In genomic region chr11:58031176-58031575, GRCm38 (mm10) we compare ENCODE assay signal across 18 mouse cellular contexts. TPM values are rescaled to one million over a fixed set of nuclear protein-coding genes. Genes with fewer than 3 reads are reported as not detected.
DNase-seq lines count a peak whose midpoint lies in the region; ATAC-seq and TF ChIP-seq lines count a peak whose summit lies in the region.
"Had no signal": no experiment of that assay in that cellular context is flagged by ENCODE, and none has a peak within 500 bp of the region (broad histone marks: within the 10 kb centered on the region; RNA-seq: fewer than 3 reads in every experiment).

No protein-coding gene starts in this region.

- WGBS in stomach, postnatal 0 days = 61% methylated on average over 6 of the region's 6 CpGs

- TF ChIP-seq EP300 in stomach, postnatal 0 days (optimal IDR thresholded peaks at IDR 0.05) = no peak

- ATAC-seq in CD4-positive, CD25-positive, alpha-beta regulatory T cell, adult 4 months = peak; percentile 63
- ATAC-seq in inflammation-experienced regulatory T-cells, adult 6 months = peak; percentile 60
- ATAC-seq in stomach, postnatal 0 days (ENCODE audit: low FRiP score, low TSS enrichment) = no peak
- ATAC-seq: Patski had no signal

- intact Hi-C loops in gastrocnemius, adult 2 months (cut with DNase I) = no loop called here

- no peaks in the 10 kb centered on the region for H3K36me3 ChIP-seq in stomach, postnatal 0 days (ENCODE audit: control insufficient read depth, insufficient read depth, low read length)
- H3K36me3 ChIP-seq: embryonic facial prominence, embryonic 15.5 days; limb, embryonic 12.5 days; neural tube, embryonic 13.5 days had no signal

- H3K4me3 ChIP-seq in gastrocnemius, adult 2 months = no peak overlapping the region
- no peak overlapping the region for H3K4me3 ChIP-seq in stomach, postnatal 0 days (ENCODE audit: low read depth, low read length)
- H3K4me3 ChIP-seq: embryonic facial prominence, embryonic 15.5 days; forebrain, embryonic 10.5 days; kidney, embryonic 15.5 days; limb, embryonic 12.5 days; neural tube, embryonic 13.5 days had no signal

- TF ChIP-seq CTCF in gastrocnemius, adult 2 months (IDR thresholded peaks at IDR 0.05) = no peak
- TF ChIP-seq CTCF in stomach, postnatal 0 days (IDR thresholded peaks at IDR 0.05; ENCODE audit: low read depth) = no peak

- no peak overlapping the region for H3K9ac ChIP-seq in stomach, postnatal 0 days (ENCODE audit: low read length)
- H3K9ac ChIP-seq: embryonic facial prominence, embryonic 15.5 days; kidney, embryonic 15.5 days; limb, embryonic 12.5 days; lung, embryonic 14.5 days; neural tube, embryonic 13.5 days had no signal

- 0 out of 2 replicates have a peak overlapping the region, but pooled peaks have one; percentile 11 for H3K4me2 ChIP-seq in stomach, postnatal 0 days (replicated peaks; ENCODE audit: low read depth)
- H3K4me2 ChIP-seq: embryonic facial prominence, embryonic 15.5 days; kidney, embryonic 15.5 days; limb, embryonic 12.5 days; lung, embryonic 14.5 days; neural tube, embryonic 13.5 days had no signal

- DNase-seq in gastrocnemius, adult 2 months = no peak
- DNase-seq in gastrocnemius, postnatal 10 days = no peak
- DNase-seq in stomach, postnatal 0 days (ENCODE audit: low spot score) = no peak
- DNase-seq in ovary, postnatal 36 days (ENCODE audit: low spot score) = no peak
- no peak for DNase-seq in left cerebral cortex, adult 18-20 months (ENCODE audit: low spot score in 2 of 2)
- no peak for DNase-seq in adipocyte (ENCODE audit: low spot score)
- DNase-seq: adrenal gland, postnatal 36 days; cerebellum, adult 2 months; embryo, embryonic 11 days; lung, embryonic 14.5 days had no signal

- peak overlapping the region; percentile 85 for H3K27ac ChIP-seq in gastrocnemius, adult 2 months
- no peak overlapping the region for H3K27ac ChIP-seq in stomach, postnatal 0 days (replicated peaks)
- H3K27ac ChIP-seq: embryonic facial prominence, embryonic 15.5 days; forebrain, embryonic 10.5 days; kidney, embryonic 15.5 days; limb, embryonic 12.5 days; neural tube, embryonic 13.5 days had no signal

- H3K9me3 ChIP-seq in stomach, postnatal 0 days (ENCODE audit: control insufficient read depth, low read length) = no peaks in the 10 kb centered on the region
- H3K9me3 ChIP-seq: embryonic facial prominence, embryonic 15.5 days; forebrain, embryonic 10.5 days; kidney, embryonic 15.5 days; limb, embryonic 12.5 days; neural tube, embryonic 13.5 days had no signal

- H3K4me1 ChIP-seq in stomach, postnatal 0 days (replicated peaks; ENCODE audit: control insufficient read depth, insufficient read depth) = peaks cover 8% of the 10 kb centered on the region; the same call in 1 of the 2 replicates

- no peaks in the 10 kb centered on the region for H3K27me3 ChIP-seq in stomach, postnatal 0 days (ENCODE audit: control insufficient read depth, insufficient read depth, low read length)
- H3K27me3 ChIP-seq: embryonic facial prominence, embryonic 15.5 days; kidney, embryonic 15.5 days; limb, embryonic 12.5 days; neural tube, embryonic 13.5 days; Patski had no signal

RNA-seq across cellular contexts. Expression of gene Larp1, which starts 22.3 kb away (rescaled TPM):
- 10 to 100 TPM; 90.4 to 98.4 TPM for total RNA-seq in gastrocnemius, adult 2 months (2021)
- total RNA-seq in gastrocnemius, postnatal 10 days (2021) = 10 to 100 TPM; 78.2 to 88.3 TPM
- 10 to 100 TPM; 27.0 to 36.1 TPM for polyA plus RNA-seq in CD4-positive, CD25-positive, alpha-beta regulatory T cell, adult 4 months (2017; shearing (Covaris generic))
- 10 to 100 TPM; 21.0 to 29.3 (median 24.1) TPM for polyA plus RNA-seq in inflammation-experienced regulatory T-cells, adult 6 months (2017; shearing (Covaris generic))
- polyA plus RNA-seq in stomach, postnatal 0 days (2015; fragmentation: Nextera tagmentation; extraction: Ambion mirVana) = 11.6 and 12.8 TPM in 2 replicates
- total RNA-seq in left cerebral cortex, adult 18-20 months (2021) = 10 to 100 TPM; 87.5 to 89.1 TPM
